Mouse (Mus musculus): ENCODE measurements around the gene Tnxb. TPM values are rescaled to one million over a fixed set of nuclear protein-coding genes. Genes with fewer than 3 reads are reported as not detected.

Gene Tnxb
- 0.04 and 0.07 TPM in 2 replicates for polyA plus RNA-seq (2016; fragmentation: Nextera tagmentation; extraction: Ambion mirVana)

DNA sequence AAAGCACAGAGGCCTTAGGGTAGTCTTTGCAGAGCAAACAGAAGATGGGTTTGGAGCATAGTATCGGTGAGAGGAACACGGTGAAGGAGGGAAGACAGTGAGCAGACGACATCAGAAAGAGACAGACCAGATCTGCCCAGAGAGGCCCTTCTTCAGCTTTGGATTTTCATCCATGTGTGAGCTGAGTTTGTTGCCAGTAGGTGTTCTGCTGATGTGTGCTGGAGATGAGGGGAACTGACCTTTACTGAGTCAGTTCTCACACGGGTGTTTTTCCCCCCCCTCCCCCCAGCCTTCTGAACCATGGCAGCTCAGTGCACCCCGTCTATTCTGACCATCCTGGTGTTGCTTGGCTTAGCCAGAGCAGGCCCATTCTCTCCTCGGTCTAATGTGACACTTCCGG, at the start of gene Tnxb:
Gene Tnxb (plus strand): TSS at position 301 of the 400 bp plus-strand sequence.
- no peaks in the 10 kb centered on the region for H3K9me3 ChIP-seq
- no peak for DNase-seq (ENCODE audit: low spot score)
- 57% methylated on average over 7 of the region's 7 CpGs for WGBS
- H3K27me3 ChIP-seq (ENCODE audit: insufficient read depth, poor library complexity, severe bottlenecking), result peaks cover 72% of the 10 kb centered on the region
- peak within 1 kb of the TSS; percentile 47; the same call in 1 of the 2 replicates for H3K27ac ChIP-seq
- peak within 1 kb of the TSS; percentile 52 for H3K4me3 ChIP-seq
- H3K4me1 ChIP-seq, result peaks cover 27% of the 10 kb centered on the region
- no peaks in the 10 kb centered on the region for H3K36me3 ChIP-seq

DNA sequence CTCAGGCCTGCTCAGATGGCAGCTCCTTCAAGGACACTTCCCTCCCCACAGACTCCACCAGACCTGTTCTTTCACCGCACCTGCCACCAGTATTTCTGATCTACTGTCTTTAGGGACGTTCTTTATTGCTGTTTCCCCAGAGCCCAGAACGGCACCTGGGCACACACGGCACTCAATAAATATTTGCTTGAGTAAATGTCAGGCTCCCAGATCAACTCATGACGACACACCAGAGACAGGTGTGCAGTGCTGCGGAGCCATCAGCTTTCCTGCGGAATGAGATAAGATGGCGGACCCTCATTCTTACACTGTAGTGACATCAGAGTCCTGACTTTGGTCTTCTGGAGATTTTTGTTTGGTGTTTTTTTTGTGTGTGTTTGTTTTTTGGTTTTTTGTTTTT, 49.3 kb upstream of the Tnxb start:
- Histone ChIP-seq H3K27me3 (ENCODE audit: insufficient read depth, poor library complexity, severe bottlenecking) (no peaks in the 10 kb centered on the region), H3K27ac (no peak overlapping the region), H3K36me3 (peaks cover 60% of the 10 kb centered on the region), H3K9me3 (no peaks in the 10 kb centered on the region), H3K4me3 (no peak overlapping the region), H3K4me1 (peaks cover 12% of the 10 kb centered on the region)
- no peak for DNase-seq (ENCODE audit: low spot score)
- WGBS, result 90% methylated on average over 8 of the region's 8 CpGs

GRCm38 (mm10) chr17:34623161-34623560, 47.2 kb upstream of the Tnxb start:
- Histone ChIP-seq H3K27ac (no peak overlapping the region), H3K27me3 (ENCODE audit: insufficient read depth, poor library complexity, severe bottlenecking) (0 out of 2 replicates have a peak, but pooled peaks cover 2% of the 10 kb centered on the region), H3K9me3 (no peaks in the 10 kb centered on the region), H3K36me3 (peaks cover 46% of the 10 kb centered on the region), H3K4me1 (peaks cover 18% of the 10 kb centered on the region), H3K4me3 (no peak overlapping the region)
- DNase-seq (ENCODE audit: low spot score), result no peak
- WGBS, result 85% methylated on average over 9 of the region's 9 CpGs

DNA sequence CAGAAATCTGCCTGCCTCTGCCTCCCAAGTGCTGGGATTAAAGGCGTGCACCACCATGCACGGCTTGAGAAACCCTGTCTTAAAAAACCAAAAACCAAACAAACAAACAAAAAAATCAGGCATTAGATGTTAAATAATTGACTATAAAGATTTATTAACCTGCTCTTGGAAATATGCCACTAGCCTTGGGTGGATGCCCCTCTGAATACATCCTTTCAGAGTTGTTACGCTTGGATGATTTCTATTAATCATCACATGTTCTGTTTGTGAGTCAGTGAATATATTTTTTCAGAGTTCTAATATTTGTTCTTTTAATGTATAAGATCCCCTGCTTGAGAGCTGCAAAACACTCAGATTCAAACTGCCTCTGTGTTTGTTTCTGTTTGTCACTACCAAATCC, 45.4 kb upstream of the Tnxb start:
- Histone ChIP-seq H3K4me1 (peaks cover 31% of the 10 kb centered on the region), H3K36me3 (peaks cover 40% of the 10 kb centered on the region), H3K27me3 (ENCODE audit: insufficient read depth, poor library complexity, severe bottlenecking) (peaks cover 20% of the 10 kb centered on the region), H3K4me3 (no peak overlapping the region), H3K27ac (no peak overlapping the region), H3K9me3 (no peaks in the 10 kb centered on the region)
- 93% methylated on average over 3 of the region's 3 CpGs for WGBS
- DNase-seq (ENCODE audit: low spot score), result no peak

GRCm38 (mm10) chr17:34626062-34626772, 44.1 kb upstream of the Tnxb start:
- peak overlapping the region; percentile 93 for H3K27ac ChIP-seq
- DNase-seq (ENCODE audit: low spot score), result no peak
- peaks cover 32% of the 10 kb centered on the region for H3K27me3 ChIP-seq (ENCODE audit: insufficient read depth, poor library complexity, severe bottlenecking)
- H3K4me3 ChIP-seq, result peak overlapping the region; percentile 70
- peaks cover 32% of the 10 kb centered on the region for H3K36me3 ChIP-seq
- 48% methylated on average over 16 of the region's 16 CpGs for WGBS
- no peaks in the 10 kb centered on the region for H3K9me3 ChIP-seq
- H3K4me1 ChIP-seq, result peaks cover 42% of the 10 kb centered on the region

DNA sequence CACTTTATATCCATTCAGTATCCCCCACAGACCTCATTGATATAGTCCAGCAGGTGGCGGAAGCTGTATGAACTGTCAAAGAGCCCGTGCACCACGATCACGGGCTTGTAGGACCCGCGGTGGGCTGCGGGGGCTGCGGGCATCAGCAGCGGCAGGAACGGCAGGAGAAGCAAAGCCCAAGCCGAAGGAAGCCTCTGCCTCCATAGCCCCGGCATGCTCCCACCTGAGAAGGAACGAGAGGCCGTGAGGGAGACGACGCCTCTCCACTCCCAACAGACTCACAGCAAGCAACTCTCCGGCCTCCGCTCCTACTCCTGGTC, 43.6 kb upstream of the Tnxb start:
- H3K36me3 ChIP-seq, result peaks cover 29% of the 10 kb centered on the region
- H3K4me3 ChIP-seq, result peak overlapping the region; percentile 70
- WGBS, result under 1% methylated on average over 18 of the region's 18 CpGs
- H3K9me3 ChIP-seq, result no peaks in the 10 kb centered on the region
- peaks cover 37% of the 10 kb centered on the region for H3K27me3 ChIP-seq (ENCODE audit: insufficient read depth, poor library complexity, severe bottlenecking)
- peak overlapping the region; percentile 93 for H3K27ac ChIP-seq
- no peak for DNase-seq (ENCODE audit: low spot score)
- H3K4me1 ChIP-seq, result peaks cover 48% of the 10 kb centered on the region

GRCm38 (mm10) chr17:34627093-34627942, 43.0 kb upstream of the Tnxb start:
- Histone ChIP-seq H3K27me3 (ENCODE audit: insufficient read depth, poor library complexity, severe bottlenecking) (peaks cover 43% of the 10 kb centered on the region), H3K4me3 (peak overlapping the region; percentile 70), H3K9me3 (no peaks in the 10 kb centered on the region), H3K4me1 (peaks cover 53% of the 10 kb centered on the region), H3K27ac (peak overlapping the region; percentile 93), H3K36me3 (peaks cover 24% of the 10 kb centered on the region)
- DNase-seq (ENCODE audit: low spot score), result peak; percentile 96
- WGBS, result 0% methylated on average over 45 of the region's 45 CpGs

DNA sequence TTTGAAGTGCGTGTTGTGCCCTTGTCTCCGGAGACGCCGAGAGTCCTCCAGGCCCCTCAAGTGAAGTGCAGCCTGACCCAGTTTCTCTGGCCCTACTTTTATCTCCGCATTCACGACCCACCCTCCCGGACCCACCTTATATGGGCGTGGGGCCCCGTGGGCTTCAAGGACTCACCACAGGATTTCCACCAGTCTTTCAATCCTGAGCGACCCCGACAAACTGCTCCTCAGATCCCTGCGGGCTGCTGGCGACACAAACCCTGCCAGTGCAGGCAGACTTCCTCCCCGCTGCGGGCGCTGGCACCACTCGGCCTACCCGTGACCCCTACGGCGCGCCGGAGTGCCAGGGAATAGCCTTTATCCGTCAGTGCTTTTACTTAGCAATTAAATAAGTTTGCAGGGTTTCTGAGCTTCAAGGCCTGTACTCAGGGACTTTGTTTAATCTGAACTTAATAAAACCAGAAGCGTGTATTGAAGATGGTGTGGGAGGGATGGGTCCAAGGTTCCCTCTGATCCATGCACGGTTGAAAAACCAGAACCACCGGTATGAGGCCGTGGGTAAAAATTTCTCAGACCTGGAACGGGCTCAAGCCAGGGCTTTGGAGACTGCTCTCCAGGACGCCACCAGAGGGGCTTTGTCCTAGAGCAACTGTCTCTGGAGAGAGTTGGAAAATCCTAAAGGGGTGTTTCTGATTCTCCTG, 42.2 kb upstream of the Tnxb start, which contains the start of gene Ppt2:
Gene Ppt2 (minus strand): TSS at position 568 of the 701 bp plus-strand sequence.
- 4% methylated on average over 29 of the region's 29 CpGs for whole genome bisulfite sequencing
- H3K36me3 ChIP-seq, result peaks cover 16% of the 10 kb centered on the region; the same call in 1 of the 2 replicates
- H3K27ac ChIP-seq, result peak within 1 kb of the TSS; percentile 93
- H3K4me3 ChIP-seq, result peak within 1 kb of the TSS; percentile 70
- H3K27me3 ChIP-seq (ENCODE audit: insufficient read depth, poor library complexity, severe bottlenecking), result peaks cover 51% of the 10 kb centered on the region
- H3K4me1 ChIP-seq, result peaks cover 55% of the 10 kb centered on the region
- DNase-seq (ENCODE audit: low spot score), result peak; percentile 91
- H3K9me3 ChIP-seq, result no peaks in the 10 kb centered on the region

GRCm38 (mm10) chr17:34628644-34628967, 41.7 kb upstream of the Tnxb start:
- peak overlapping the region; percentile 93 for H3K27ac ChIP-seq
- peak overlapping the region; percentile 70 for H3K4me3 ChIP-seq
- WGBS, result 29% methylated on average over 5 of the region's 5 CpGs
- DNase-seq (ENCODE audit: low spot score), result no peak
- peaks cover 11% of the 10 kb centered on the region; the same call in 1 of the 2 replicates for H3K36me3 ChIP-seq
- H3K9me3 ChIP-seq, result no peaks in the 10 kb centered on the region
- peaks cover 56% of the 10 kb centered on the region for H3K27me3 ChIP-seq (ENCODE audit: insufficient read depth, poor library complexity, severe bottlenecking)
- H3K4me1 ChIP-seq, result peaks cover 55% of the 10 kb centered on the region

DNA sequence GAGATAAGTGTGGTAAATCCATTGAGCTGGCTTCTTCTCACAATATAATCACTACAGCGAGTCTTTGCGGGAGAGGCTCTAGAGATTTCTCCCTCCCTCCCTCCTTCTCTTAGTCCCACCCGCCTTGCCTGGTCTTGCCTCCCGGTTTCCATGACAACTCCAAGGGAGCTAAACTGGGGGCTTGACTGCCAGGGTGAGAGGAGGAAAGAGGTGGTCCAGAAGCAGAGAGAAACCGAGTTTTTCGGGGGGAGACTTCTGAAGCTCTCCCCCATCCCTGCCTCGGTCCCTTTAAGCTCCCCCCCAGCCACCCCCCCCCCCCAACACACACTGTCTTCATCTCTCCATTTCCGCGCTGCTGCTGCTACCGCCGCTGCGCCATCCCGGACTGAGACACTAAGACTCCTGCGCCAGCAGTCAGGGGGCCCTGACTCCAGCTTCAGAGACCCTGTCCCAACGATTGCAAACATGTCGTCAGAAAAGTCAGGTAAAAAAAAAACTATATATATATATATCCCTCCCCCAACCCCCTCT, 41.0 kb upstream of the Tnxb start, which contains the start of gene Prrt1:
Gene Prrt1 (plus strand): TSS at position 313 of the 531 bp plus-strand sequence.
- peaks cover 6% of the 10 kb centered on the region; the same call in 1 of the 2 replicates for H3K36me3 ChIP-seq
- peaks cover 55% of the 10 kb centered on the region for H3K4me1 ChIP-seq
- peaks cover 62% of the 10 kb centered on the region for H3K27me3 ChIP-seq (ENCODE audit: insufficient read depth, poor library complexity, severe bottlenecking)
- peak within 1 kb of the TSS; percentile 70 for H3K4me3 ChIP-seq
- H3K9me3 ChIP-seq, result no peaks in the 10 kb centered on the region
- H3K27ac ChIP-seq, result peak within 1 kb of the TSS; percentile 93
- WGBS, result 2% methylated on average over 16 of the region's 16 CpGs
- no peak for DNase-seq (ENCODE audit: low spot score)

GRCm38 (mm10) chr17:34629796-34630603, 40.3 kb upstream of the Tnxb start:
- Histone ChIP-seq H3K36me3 (peaks cover 6% of the 10 kb centered on the region; the same call in 1 of the 2 replicates), H3K4me3 (peak overlapping the region; percentile 57), H3K27me3 (ENCODE audit: insufficient read depth, poor library complexity, severe bottlenecking) (peaks cover 62% of the 10 kb centered on the region), H3K27ac (0 out of 2 replicates have a peak overlapping the region, but pooled peaks have one; percentile 1), H3K9me3 (no peaks in the 10 kb centered on the region), H3K4me1 (peaks cover 55% of the 10 kb centered on the region)
- DNase-seq (ENCODE audit: low spot score), result no peak
- WGBS, result 15% methylated on average over 12 of the region's 12 CpGs

Data from heart, embryonic 10.5 days (tissue).